Mouse (Mus musculus): ENCODE measurements around the gene Cenpt. TPM values are rescaled to one million over a fixed set of nuclear protein-coding genes. Genes with fewer than 3 reads are reported as not detected.

Cenpt gene
- polyA plus RNA-seq, 1 experiment from 2014 or later: 55.7 TPM

Other genes with a start within 250 kb of the Cenpt start
- 15.9 and 20.0 TPM in 2 replicates for gene Ripor1, start 248.0 kb downstream of the Cenpt start, polyA plus RNA-seq (2016; fragmentation: Nextera tagmentation; extraction: Ambion mirVana)
- 137 TPM in 2 replicates for gene Ctcf, start 216.7 kb downstream of the Cenpt start, polyA plus RNA-seq (2016; fragmentation: Nextera tagmentation; extraction: Ambion mirVana)
- gene Agrp, start 215.9 kb downstream of the Cenpt start, polyA plus RNA-seq (2016; fragmentation: Nextera tagmentation; extraction: Ambion mirVana): 0.29 and 0.62 TPM in 2 replicates
- gene Carmil2, start 167.0 kb downstream of the Cenpt start, polyA plus RNA-seq (2016; fragmentation: Nextera tagmentation; extraction: Ambion mirVana): 2.0 and 3.5 TPM in 2 replicates
- 76.5 and 89.9 TPM in 2 replicates for gene Acd, start 152.2 kb downstream of the Cenpt start, polyA plus RNA-seq (2016; fragmentation: Nextera tagmentation; extraction: Ambion mirVana)
- 25.9 and 28.2 TPM in 2 replicates for gene Pard6a, start 152.1 kb downstream of the Cenpt start, polyA plus RNA-seq (2016; fragmentation: Nextera tagmentation; extraction: Ambion mirVana)
- not detected in 2 replicates for gene 4933405L10Rik, start 145.6 kb downstream of the Cenpt start, polyA plus RNA-seq (2016; fragmentation: Nextera tagmentation; extraction: Ambion mirVana)
- 45.1 and 52.7 TPM in 2 replicates for gene Enkd1, start 145.1 kb downstream of the Cenpt start, polyA plus RNA-seq (2016; fragmentation: Nextera tagmentation; extraction: Ambion mirVana)
- 35.0 and 39.5 TPM in 2 replicates for gene Gfod2, start 94.6 kb downstream of the Cenpt start, polyA plus RNA-seq (2016; fragmentation: Nextera tagmentation; extraction: Ambion mirVana)
- 9.6 and 11.4 TPM in 2 replicates for gene Ranbp10, start 25.9 kb downstream of the Cenpt start, polyA plus RNA-seq (2016; fragmentation: Nextera tagmentation; extraction: Ambion mirVana)
- 0.22 and 0.23 TPM in 2 replicates for gene Tsnaxip1, start 25.5 kb downstream of the Cenpt start, polyA plus RNA-seq (2016; fragmentation: Nextera tagmentation; extraction: Ambion mirVana)
- gene Thap11, start 1.9 kb upstream of the Cenpt start, polyA plus RNA-seq (2016; fragmentation: Nextera tagmentation; extraction: Ambion mirVana): 82.2 and 88.1 TPM in 2 replicates
- 375 and 418 TPM in 2 replicates for gene Nutf2, start 7.3 kb upstream of the Cenpt start, polyA plus RNA-seq (2016; fragmentation: Nextera tagmentation; extraction: Ambion mirVana)
- gene Edc4, start 27.6 kb upstream of the Cenpt start, polyA plus RNA-seq (2016; fragmentation: Nextera tagmentation; extraction: Ambion mirVana): 74.0 and 81.5 TPM in 2 replicates
- 0.39 and 0.54 TPM in 2 replicates for gene Nrn1l, start 40.3 kb upstream of the Cenpt start, polyA plus RNA-seq (2016; fragmentation: Nextera tagmentation; extraction: Ambion mirVana)
- gene Pskh1, start 47.2 kb upstream of the Cenpt start, polyA plus RNA-seq (2016; fragmentation: Nextera tagmentation; extraction: Ambion mirVana): 29.9 and 32.2 TPM in 2 replicates
- gene Ctrl, start 80.6 kb upstream of the Cenpt start, polyA plus RNA-seq (2016; fragmentation: Nextera tagmentation; extraction: Ambion mirVana): 1.3 and 1.4 TPM in 2 replicates
- 29.1 TPM in 2 replicates for gene Psmb10, start 85.2 kb upstream of the Cenpt start, polyA plus RNA-seq (2016; fragmentation: Nextera tagmentation; extraction: Ambion mirVana)
- 1.0 and 1.2 TPM in 2 replicates for gene Lcat, start 90.1 kb upstream of the Cenpt start, polyA plus RNA-seq (2016; fragmentation: Nextera tagmentation; extraction: Ambion mirVana)
- 16.9 and 18.7 TPM in 2 replicates for gene Slc12a4, start 112.8 kb upstream of the Cenpt start, polyA plus RNA-seq (2016; fragmentation: Nextera tagmentation; extraction: Ambion mirVana)
- not detected in 2 replicates for gene Dpep3, start 126.2 kb upstream of the Cenpt start, polyA plus RNA-seq (2016; fragmentation: Nextera tagmentation; extraction: Ambion mirVana)
- gene Dus2, start 138.1 kb upstream of the Cenpt start, polyA plus RNA-seq (2016; fragmentation: Nextera tagmentation; extraction: Ambion mirVana): 21.4 and 21.5 TPM in 2 replicates
- 0.17 TPM in 1 of 2 replicates, not detected in the other for gene Dpep2nb, start 152.7 kb upstream of the Cenpt start, polyA plus RNA-seq (2016; fragmentation: Nextera tagmentation; extraction: Ambion mirVana)
- gene Ddx28, start 158.6 kb upstream of the Cenpt start, polyA plus RNA-seq (2016; fragmentation: Nextera tagmentation; extraction: Ambion mirVana): 22.6 and 23.0 TPM in 2 replicates
- gene Nfatc3, start 205.6 kb upstream of the Cenpt start, polyA plus RNA-seq (2016; fragmentation: Nextera tagmentation; extraction: Ambion mirVana): 5.3 and 5.9 TPM in 2 replicates